Mouse (Mus musculus) myocyte (in vitro differentiated cells): ENCODE data around the gene Lrrc32.

ENCODE experiments used
- MAX ChIP-seq: IDR thresholded peaks from one replicate; pipeline ENCODE4 v1.6.1; 2011; ENCODE audit warnings: low read depth, mild to moderate bottlenecking, control low read depth
- TCF12 ChIP-seq: IDR thresholded peaks from one replicate; pipeline ENCODE4 v1.6.1; 2011; ENCODE audit warnings: mild to moderate bottlenecking, control low read depth; ENCODE audit not compliant: poor library complexity, insufficient read depth, severe bottlenecking

- TF ChIP-seq TCF12 (no peak), MAX (no peak)
Observed at GRCm38 (mm10) chr7:98503951-98504647, 15.0 kb downstream of the Lrrc32 start.
